Mouse (Mus musculus): ENCODE results near the gene Ipmk. TPM values are rescaled to one million over a fixed set of nuclear protein-coding genes. Genes with fewer than 3 reads are reported as not detected.

Gene Ipmk
- total and polyA plus RNA-seq, 3 experiments: 14.7 to 27.1 (median 23.8) TPM

DNA sequence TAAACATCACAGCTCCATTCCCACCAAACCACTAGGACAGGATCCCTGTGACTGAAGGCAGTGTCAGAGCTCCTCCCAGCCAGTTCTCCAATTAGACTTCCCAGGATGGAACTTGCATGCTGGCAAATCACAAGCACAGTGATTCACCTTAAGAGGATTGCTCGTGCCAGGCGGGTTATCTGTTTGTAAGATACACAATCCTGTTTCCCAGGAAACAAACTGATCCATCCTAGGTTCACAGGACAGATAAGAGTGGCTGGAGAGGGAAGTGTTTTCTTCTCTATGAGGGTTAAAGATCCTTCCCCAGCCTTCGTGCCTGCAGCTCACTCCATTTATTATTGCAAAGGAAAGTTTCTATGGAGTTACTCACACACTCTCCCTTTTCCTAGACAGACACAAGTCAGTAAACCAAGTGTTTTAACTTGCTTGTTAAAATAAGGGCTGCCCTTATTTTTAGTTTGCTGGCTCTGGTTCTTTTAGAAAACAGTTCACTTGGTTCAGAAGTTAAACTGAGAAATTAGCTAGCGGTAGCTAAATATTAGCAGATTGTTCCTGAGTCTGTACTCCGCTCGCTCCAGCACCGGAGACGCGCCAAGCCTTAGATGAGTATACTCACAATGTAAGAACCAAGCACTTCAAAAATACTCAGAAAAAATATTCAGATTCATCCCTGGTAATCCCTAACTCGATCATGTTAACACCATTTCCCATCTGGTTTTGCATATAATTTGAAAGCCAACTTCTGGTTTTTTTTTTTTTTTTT is 51.0 kb downstream of the Ipmk start:
- Histone ChIP-seq H3K27ac (ENCODE audit: insufficient read depth, low read depth) (no peak overlapping the region), H3K4me1 (ENCODE audit: control insufficient read depth in 1 of 2, insufficient read depth in 2 of 2) (peaks cover 0 to 11% of the 10 kb centered on the region in 2 experiments; a peak in 3 of 4 replicates), H3K36me3 (replicated peaks in 1 of 2; ENCODE audit: control insufficient read depth in 1 of 2, insufficient read depth in 1 of 2, low read length in 1 of 2) (no peaks in the 10 kb centered on the region), H3K27me3 (replicated peaks) (no peaks in the 10 kb centered on the region), H3K4me2 (ENCODE audit: insufficient read depth, low read depth, poor library complexity, severe bottlenecking) (no peak overlapping the region), H3K79me2 (replicated peaks; ENCODE audit: control insufficient read depth, extremely low read depth, insufficient read depth, poor library complexity, severe bottlenecking) (no peaks in the 10 kb centered on the region), H3K9me3 (replicated peaks; ENCODE audit: low read length) (peaks cover 4% of the 10 kb centered on the region), H3K4me3 (replicated peaks in 1 of 3; ENCODE audit: low read depth in 2 of 3, low read length in 2 of 3, poor library complexity in 1 of 3) (no peak overlapping the region), H3K9ac (ENCODE audit: insufficient read depth, low read depth) (no peak overlapping the region)
- dilution Hi-C loops (cut with MboI; ENCODE audit: extremely low pct_ligation_motif_present, extremely low pct_unique_long_range_greater_than_20kb, low sequenced_read_pairs): no loop called here
- in situ Hi-C loops (cut with MboI; ENCODE audit: low pct_ligation_motif_present, low pct_unique_long_range_greater_than_20kb, low sequenced_read_pairs): loop anchor here (5.0 to 10.0 kb wide), 2 partner anchors 54 to 76 kb away; partner anchors contain the start of genes Cisd1 and Ipmk
- TF ChIP-seq POLR2A (IDR thresholded peaks at IDR 0.05; ENCODE audit: low read depth, low read length): no peak
- TF ChIP-seq MYC (IDR thresholded peaks at IDR 0.05; ENCODE audit: low read depth, low read length): no peak
- no peak for TF ChIP-seq TBP (conservative IDR thresholded peaks at IDR 0.05; ENCODE audit: low read depth, low read length)
- TF ChIP-seq ZNF384 (IDR thresholded peaks at IDR 0.05; ENCODE audit: low read depth, low read length): peak; percentile 26; the same call in 1 of the 2 replicates
- DNase-seq (ENCODE audit: extremely low read depth): no peak

DNA sequence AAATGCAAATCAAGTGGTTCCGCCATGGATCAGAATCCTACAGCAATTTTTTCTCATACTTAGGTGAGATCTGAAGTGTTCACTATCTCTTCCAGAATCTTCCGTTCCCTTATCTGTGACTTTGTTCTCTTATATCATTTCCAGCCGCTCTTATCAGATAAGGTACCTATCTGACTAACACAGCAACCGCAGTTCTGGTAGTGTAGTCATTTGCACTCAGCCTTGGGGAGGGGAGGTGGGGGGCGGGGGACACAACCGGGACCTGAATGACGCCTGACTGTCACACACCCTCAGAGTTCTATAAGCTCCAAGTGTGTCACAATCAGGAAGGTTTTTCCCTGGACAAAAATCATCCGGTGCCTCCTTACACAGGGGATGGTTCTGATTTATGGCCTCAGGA is 51.8 kb downstream of the Ipmk start:
- dilution Hi-C loops (cut with MboI; ENCODE audit: extremely low pct_ligation_motif_present, extremely low pct_unique_long_range_greater_than_20kb, low sequenced_read_pairs) (no loop called here), in situ Hi-C loops (cut with MboI; ENCODE audit: low pct_ligation_motif_present, low pct_unique_long_range_greater_than_20kb, low sequenced_read_pairs) (loop anchor here (5.0 to 10.0 kb wide), 2 partner anchors 55 to 77 kb away; partner anchors contain the start of genes Cisd1 and Ipmk)

DNA sequence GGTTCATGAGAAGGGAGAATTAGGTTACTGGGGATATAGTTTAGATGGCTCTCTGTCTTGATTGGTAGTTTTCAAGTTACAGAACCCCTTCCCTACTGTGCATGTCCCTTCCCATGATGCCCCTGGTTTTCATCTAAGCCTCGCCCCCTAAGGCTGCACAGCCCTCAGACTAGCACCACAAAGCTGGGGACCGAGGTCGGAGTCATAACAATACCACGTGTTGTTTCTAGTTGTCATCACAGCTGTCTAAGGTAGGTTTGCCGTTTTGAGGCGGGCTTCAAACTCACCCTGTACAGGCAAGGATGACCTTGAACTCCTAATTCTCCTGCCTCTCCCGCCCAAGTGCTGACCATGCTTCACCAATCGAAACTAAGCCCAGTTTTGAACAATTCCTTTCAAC is 52.4 kb downstream of the Ipmk start:
- Histone ChIP-seq H3K9me3 (replicated peaks; ENCODE audit: low read length) (peaks cover 2% of the 10 kb centered on the region), H3K27ac (ENCODE audit: insufficient read depth, low read depth) (no peak overlapping the region), H3K4me2 (ENCODE audit: insufficient read depth, low read depth, poor library complexity, severe bottlenecking) (peak overlapping the region; percentile 70), H3K4me3 (replicated peaks in 1 of 3; ENCODE audit: low read depth in 2 of 3, low read length in 2 of 3, poor library complexity in 1 of 3) (no peak overlapping the region), H3K4me1 (ENCODE audit: control insufficient read depth in 1 of 2, insufficient read depth in 2 of 2) (peaks cover 0 to 11% of the 10 kb centered on the region in 2 experiments), H3K79me2 (replicated peaks; ENCODE audit: control insufficient read depth, extremely low read depth, insufficient read depth, poor library complexity, severe bottlenecking) (no peaks in the 10 kb centered on the region), H3K27me3 (replicated peaks) (no peaks in the 10 kb centered on the region), H3K36me3 (replicated peaks in 1 of 2; ENCODE audit: control insufficient read depth in 1 of 2, insufficient read depth in 1 of 2, low read length in 1 of 2) (no peaks in the 10 kb centered on the region), H3K9ac (ENCODE audit: insufficient read depth, low read depth) (no peak overlapping the region)
- peak; percentile 57 for DNase-seq (ENCODE audit: extremely low read depth)
- peak; percentile 58; the same call in 1 of the 2 replicates for TF ChIP-seq MYC (IDR thresholded peaks at IDR 0.05; ENCODE audit: low read depth, low read length)
- TF ChIP-seq BHLHE40 (IDR thresholded peaks at IDR 0.05; ENCODE audit: low read depth, low read length): 0 out of 2 replicates have a peak, but pooled peaks have one; percentile 10
- TF ChIP-seq MXI1 (IDR thresholded peaks at IDR 0.05; ENCODE audit: low read depth, low read length): peak; percentile 95
- TF ChIP-seq SIN3A (IDR thresholded peaks at IDR 0.05; ENCODE audit: low read length): peak; percentile 98
- TF ChIP-seq MEF2A (IDR thresholded peaks at IDR 0.05; ENCODE audit: borderline replicate concordance, low read depth, low read length): no peak
- TF ChIP-seq IRF4 (IDR thresholded peaks at IDR 0.05; ENCODE audit: low read depth, low read length): peak; percentile 66; the same call in 1 of the 2 replicates
- TF ChIP-seq USF2 (conservative IDR thresholded peaks at IDR 0.05; ENCODE audit: low read depth, low read length): 0 out of 2 replicates have a peak, but pooled peaks have one; percentile 6
- peak; percentile 94 for TF ChIP-seq MAX (IDR thresholded peaks at IDR 0.05; ENCODE audit: low read length)
- no peak for TF ChIP-seq JUN (IDR thresholded peaks at IDR 0.05; ENCODE audit: insufficient read depth, low read depth, low read length)
- no peak for TF ChIP-seq PAX5 (IDR thresholded peaks at IDR 0.05; ENCODE audit: low read length)
- TF ChIP-seq JUND (conservative IDR thresholded peaks at IDR 0.05; ENCODE audit: low read depth, low read length): 0 out of 2 replicates have a peak, but pooled peaks have one; percentile 38
- in situ Hi-C loops (cut with MboI; ENCODE audit: low pct_ligation_motif_present, low pct_unique_long_range_greater_than_20kb, low sequenced_read_pairs): loop anchor here (5.0 to 10.0 kb wide), 2 partner anchors 55 to 78 kb away; partner anchors contain the start of genes Cisd1 and Ipmk
- dilution Hi-C loops (cut with MboI; ENCODE audit: extremely low pct_ligation_motif_present, extremely low pct_unique_long_range_greater_than_20kb, low sequenced_read_pairs): no loop called here

More for the DNA sequence above, 51.8 kb downstream of the Ipmk start:
- no peaks in the 10 kb centered on the region for H3K36me3 ChIP-seq (replicated peaks in 1 of 2; ENCODE audit: control insufficient read depth in 1 of 2, insufficient read depth in 1 of 2, low read length in 1 of 2)
- H3K4me2 ChIP-seq (ENCODE audit: insufficient read depth, low read depth, poor library complexity, severe bottlenecking): peak overlapping the region; percentile 70
- no peak overlapping the region; the same call in 1 of the 2 replicates for H3K9ac ChIP-seq (ENCODE audit: insufficient read depth, low read depth)
- no peaks in the 10 kb centered on the region for H3K27me3 ChIP-seq (replicated peaks)
- TF ChIP-seq RCOR1 (conservative IDR thresholded peaks at IDR 0.05; ENCODE audit: low read depth, low read length) (no peak), MAX (IDR thresholded peaks at IDR 0.05; ENCODE audit: low read length) (no peak), POLR2AphosphoS2 (IDR thresholded peaks at IDR 0.05; ENCODE audit: low read depth, low read length) (no peak), SIN3A (IDR thresholded peaks at IDR 0.05; ENCODE audit: low read length) (no peak)
- H3K9me3 ChIP-seq (replicated peaks; ENCODE audit: low read length): peaks cover 2% of the 10 kb centered on the region
- no peak for DNase-seq (ENCODE audit: extremely low read depth)
- no peaks in the 10 kb centered on the region for H3K79me2 ChIP-seq (replicated peaks; ENCODE audit: control insufficient read depth, extremely low read depth, insufficient read depth, poor library complexity, severe bottlenecking)
- H3K4me3 ChIP-seq (replicated peaks in 1 of 3; ENCODE audit: low read depth in 2 of 3, low read length in 2 of 3, poor library complexity in 1 of 3): peak overlapping the region in 1 of 3 experiments; percentile 11
- H3K27ac ChIP-seq (ENCODE audit: insufficient read depth, low read depth): no peak overlapping the region
- H3K4me1 ChIP-seq (ENCODE audit: control insufficient read depth in 1 of 2, insufficient read depth in 2 of 2): peaks cover 0 to 11% of the 10 kb centered on the region in 2 experiments
